Mouse (Mus musculus): ENCODE measurements at regions not wholly inside any gene's neighbourhood (a gene's known extent, or its start where the extent isn't known, plus 50 kb on each side); places are given as distances from the start of the nearest gene placed in this dataset.

DNA sequence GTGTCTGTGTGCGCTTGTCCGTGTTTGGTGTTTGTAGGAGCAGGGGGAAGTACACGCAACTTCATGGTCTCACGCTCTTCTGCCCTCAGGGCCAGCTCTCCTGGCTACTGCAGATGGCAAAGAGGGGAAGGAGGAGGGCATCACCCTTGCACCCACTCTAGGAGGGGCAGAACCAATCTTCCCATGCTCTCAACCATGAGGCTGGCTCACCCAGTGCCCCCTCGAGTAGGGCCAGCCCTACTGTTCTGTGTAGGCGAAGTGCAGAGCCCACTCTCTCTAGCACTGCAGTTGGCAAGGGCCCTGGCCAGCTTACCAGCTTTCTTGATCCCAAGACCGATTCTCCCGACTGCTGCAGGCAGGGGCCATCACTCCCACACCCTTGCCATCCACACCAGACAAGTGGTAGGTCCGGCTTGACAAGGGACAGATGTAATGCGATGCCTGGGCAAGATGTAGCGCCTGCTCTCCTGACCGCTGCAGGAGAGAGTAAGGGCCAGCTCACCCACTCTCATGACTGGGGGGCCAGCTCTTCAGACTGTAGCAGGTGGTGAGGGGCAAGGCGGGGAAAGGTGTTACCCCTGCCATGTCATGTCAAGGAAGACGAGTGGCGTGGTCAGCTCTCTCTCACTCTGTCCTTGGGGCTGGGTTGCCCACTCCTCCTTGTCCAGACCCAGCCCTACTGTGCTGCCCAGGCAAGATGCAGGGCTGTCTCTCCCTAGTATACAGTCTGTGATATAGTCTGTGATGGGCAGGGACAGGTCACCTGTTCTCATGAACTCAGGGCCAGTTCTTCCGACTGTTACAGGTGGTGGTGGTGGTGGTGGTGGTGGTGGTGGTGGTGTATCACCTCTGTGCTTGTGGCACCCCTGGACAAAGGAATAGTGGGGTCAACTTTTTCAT is 100.5 kb upstream of the Meis2 start:
- TF ChIP-seq EP300 (IDR thresholded peaks at IDR 0.05) (no peak), CTCF (IDR thresholded peaks at IDR 0.05) (no peak)
